Mouse (Mus musculus): ENCODE measurements around the gene Galnt17. TPM values are rescaled to one million over a fixed set of nuclear protein-coding genes. Genes with fewer than 3 reads are reported as not detected.

Gene Galnt17
- total RNA-seq, 2 experiments from 2014 or later = 4.4 to 4.6 TPM

- no peak for DNase-seq
- intact Hi-C loops (cut with DNase I) = no loop called here
Observed at GRCm38 (mm10) chr5:130952361-130952760, 355.9 kb downstream of the Galnt17 start.

- intact Hi-C loops (cut with DNase I) = no loop called here
- DNase-seq = no peak
Observed at GRCm38 (mm10) chr5:130950894-130951400, 357.4 kb downstream of the Galnt17 start.

- intact Hi-C loops (cut with DNase I) = no loop called here
- DNase-seq = no peak
Observed at GRCm38 (mm10) chr5:130950421-130950820, 357.9 kb downstream of the Galnt17 start.

- intact Hi-C loops (cut with DNase I) = no loop called here
- DNase-seq = no peak
Observed at GRCm38 (mm10) chr5:130949710-130950109, 358.6 kb downstream of the Galnt17 start.

- intact Hi-C loops (cut with DNase I) = no loop called here
- DNase-seq = peak; percentile 22 to 51
Observed at GRCm38 (mm10) chr5:130938911-130939608, 369.2 kb downstream of the Galnt17 start.

- no peak for DNase-seq
- intact Hi-C loops (cut with DNase I) = no loop called here
Observed at GRCm38 (mm10) chr5:130938274-130938741, 370.0 kb downstream of the Galnt17 start.

GRCm38 (mm10) chr5:130930999-130931398 is 377.3 kb downstream of the Galnt17 start:
- intact Hi-C loops (cut with DNase I) = no loop called here
- DNase-seq = no peak

- intact Hi-C loops (cut with DNase I) = no loop called here
- peak; percentile 43 to 49 for DNase-seq
Observed at GRCm38 (mm10) chr5:130927794-130928149, 380.5 kb downstream of the Galnt17 start.

GRCm38 (mm10) chr5:130927138-130927793 is 381.0 kb downstream of the Galnt17 start:
- DNase-seq = no peak
- intact Hi-C loops (cut with DNase I) = no loop called here

GRCm38 (mm10) chr5:130925681-130926080 is 382.6 kb downstream of the Galnt17 start:
- intact Hi-C loops (cut with DNase I) = no loop called here
- DNase-seq = no peak

GRCm38 (mm10) chr5:130924245-130924827 is 384.0 kb downstream of the Galnt17 start:
- DNase-seq = no peak
- intact Hi-C loops (cut with DNase I) = no loop called here

- intact Hi-C loops (cut with DNase I) = no loop called here
Observed at GRCm38 (mm10) chr5:130919969-130920368, 388.3 kb downstream of the Galnt17 start.

GRCm38 (mm10) chr5:130914606-130915005 is 393.7 kb downstream of the Galnt17 start:
- intact Hi-C loops (cut with DNase I) = no loop called here
- no peak for DNase-seq

More at GRCm38 (mm10) chr5:130919969-130920368, 388.3 kb downstream of the Galnt17 start:
- DNase-seq = no peak

- no peak for DNase-seq
- intact Hi-C loops (cut with DNase I) = no loop called here
Observed at GRCm38 (mm10) chr5:130911551-130911950, 396.7 kb downstream of the Galnt17 start.

GRCm38 (mm10) chr5:130901736-130902135 is 406.6 kb downstream of the Galnt17 start:
- intact Hi-C loops (cut with DNase I) = no loop called here
- DNase-seq = no peak

- intact Hi-C loops (cut with DNase I) = no loop called here
- DNase-seq = no peak
Observed at GRCm38 (mm10) chr5:130895991-130896390, 412.3 kb downstream of the Galnt17 start.

GRCm38 (mm10) chr5:130891735-130892134 is 416.6 kb downstream of the Galnt17 start:
- DNase-seq = no peak
- intact Hi-C loops (cut with DNase I) = no loop called here

- DNase-seq = no peak
- intact Hi-C loops (cut with DNase I) = no loop called here
Observed at GRCm38 (mm10) chr5:130880331-130880730, 428.0 kb downstream of the Galnt17 start.

GRCm38 (mm10) chr5:130875391-130875790 is 432.9 kb downstream of the Galnt17 start:
- intact Hi-C loops (cut with DNase I) = no loop called here

GRCm38 (mm10) chr5:130871086-130871485 is 437.2 kb downstream of the Galnt17 start:
- DNase-seq = no peak
- intact Hi-C loops (cut with DNase I) = no loop called here

More at GRCm38 (mm10) chr5:130875391-130875790, 432.9 kb downstream of the Galnt17 start:
- DNase-seq = no peak

GRCm38 (mm10) chr5:130869869-130870268 is 438.4 kb downstream of the Galnt17 start:
- no peak for DNase-seq
- intact Hi-C loops (cut with DNase I) = no loop called here
